Mouse (Mus musculus) neural tube, embryonic 14.5 days (tissue): ENCODE data around the gene Gm3448. TPM values are rescaled to one million over a fixed set of nuclear protein-coding genes. Genes with fewer than 3 reads are reported as not detected.
"Not testable (repeated sequence)": the region's sequence is repeated elsewhere in the genome, so short reads cannot be mapped to it uniquely, and the experiment has no call there.

Experiments
- ATAC-seq: fragments of 200-750 bp; cut with Nextera tagmentation; 2 replicates; pipeline ENCODE4 v1.8.0; 2017; ENCODE audit warnings: low read depth, mild to moderate bottlenecking, moderate TSS enrichment, moderate library complexity
- H3K27ac ChIP-seq: fragments of 300-500 bp; sonication (generic); 2 replicates; pipeline ENCODE4 v1.5.1; 2014; ENCODE audit warnings: low read depth, mild to moderate bottlenecking, control low read depth, low read length, moderate library complexity, mixed read lengths
- H3K27me3 ChIP-seq: fragments of 300-500 bp; sonication (generic); 2 replicates; pipeline ENCODE4 v1.6.1; 2014; ENCODE audit warnings: low read length; ENCODE audit not compliant: control insufficient read depth, insufficient read depth
- H3K36me3 ChIP-seq: fragments of 300-500 bp; sonication (generic); 2 replicates; pipeline ENCODE4 v1.6.1; 2014; ENCODE audit warnings: low read length, mixed read lengths; ENCODE audit not compliant: control insufficient read depth, insufficient read depth
- H3K4me1 ChIP-seq: fragments of 300-500 bp; sonication (generic); 2 replicates; pipeline ENCODE4 v1.6.1; 2014; ENCODE audit warnings: low read length; ENCODE audit not compliant: control insufficient read depth, insufficient read depth
- H3K4me2 ChIP-seq: fragments of 300-500 bp; sonication (generic); 2 replicates; pipeline ENCODE4 v1.6.1; 2014; ENCODE audit warnings: mild to moderate bottlenecking, low read depth, low read length, control low read depth
- H3K4me3 ChIP-seq: fragments of 300-500 bp; sonication (generic); 2 replicates; pipeline ENCODE4 v1.5.1; 2014; ENCODE audit warnings: low read depth, low read length, control low read depth, mixed read lengths
- H3K9ac ChIP-seq: fragments of 300-500 bp; sonication (generic); replicated peaks from 2 replicates; pipeline ENCODE4 v1.6.1; 2014; ENCODE audit warnings: low read depth, mild to moderate bottlenecking, control low read depth, low read length, mixed read lengths
- H3K9me3 ChIP-seq: fragments of 300-500 bp; sonication (generic); 2 replicates; pipeline ENCODE4 v1.6.1; 2016; ENCODE audit warnings: low read length; ENCODE audit not compliant: control insufficient read depth
- WGBS: fragments of 180-500 bp; shearing (Covaris S2); extraction: QIAGEN DNeasy Blood & Tissue Kit; methylation state at CpG from one replicate; pipeline ENCODE4 v1.1.7; 2014; 5-methylcytosine and 5-hydroxymethylcytosine counted together
- polyA plus RNA-seq: library from polyadenylated mRNA; unstranded; fragments of >200 nt; fragmentation: Nextera tagmentation; extraction: Ambion mirVana; gene quantifications from 2 replicates; pipeline ENCODE4 v1.2.1, GENCODE M21; 2014

Gene Gm3448
- polyA plus RNA-seq, 1 experiment from 2014 or later = 4.2 TPM

GRCm38 (mm10) chr17:14977718-14978361 lies 63.5 kb downstream of the Gm3448 start:
- not testable (repeated sequence) for H3K4me1 ChIP-seq, H3K4me3 ChIP-seq, ATAC-seq, H3K36me3 ChIP-seq, H3K27ac ChIP-seq, H3K4me2 ChIP-seq, H3K27me3 ChIP-seq, H3K9ac ChIP-seq, H3K9me3 ChIP-seq
- WGBS = 5% methylated on average over 4 of the region's 7 CpGs

- not testable (repeated sequence) for H3K27ac ChIP-seq, H3K9me3 ChIP-seq, ATAC-seq, H3K4me3 ChIP-seq, H3K9ac ChIP-seq, H3K36me3 ChIP-seq, H3K4me2 ChIP-seq, H3K4me1 ChIP-seq, H3K27me3 ChIP-seq
- WGBS = no CpG with 5 or more reads among the region's 6 CpGs
Measured at GRCm38 (mm10) chr17:14968373-14968913, 72.9 kb downstream of the Gm3448 start.

- H3K36me3 ChIP-seq, H3K4me3 ChIP-seq, H3K27me3 ChIP-seq, H3K9ac ChIP-seq, H3K9me3 ChIP-seq, H3K4me1 ChIP-seq, H3K27ac ChIP-seq, H3K4me2 ChIP-seq: not testable (repeated sequence)
- ATAC-seq = peak; percentile 94
- WGBS = no CpG with 5 or more reads among the region's 44 CpGs
Measured at GRCm38 (mm10) chr17:14961557-14962154, 79.7 kb downstream of the Gm3448 start.

DNA sequence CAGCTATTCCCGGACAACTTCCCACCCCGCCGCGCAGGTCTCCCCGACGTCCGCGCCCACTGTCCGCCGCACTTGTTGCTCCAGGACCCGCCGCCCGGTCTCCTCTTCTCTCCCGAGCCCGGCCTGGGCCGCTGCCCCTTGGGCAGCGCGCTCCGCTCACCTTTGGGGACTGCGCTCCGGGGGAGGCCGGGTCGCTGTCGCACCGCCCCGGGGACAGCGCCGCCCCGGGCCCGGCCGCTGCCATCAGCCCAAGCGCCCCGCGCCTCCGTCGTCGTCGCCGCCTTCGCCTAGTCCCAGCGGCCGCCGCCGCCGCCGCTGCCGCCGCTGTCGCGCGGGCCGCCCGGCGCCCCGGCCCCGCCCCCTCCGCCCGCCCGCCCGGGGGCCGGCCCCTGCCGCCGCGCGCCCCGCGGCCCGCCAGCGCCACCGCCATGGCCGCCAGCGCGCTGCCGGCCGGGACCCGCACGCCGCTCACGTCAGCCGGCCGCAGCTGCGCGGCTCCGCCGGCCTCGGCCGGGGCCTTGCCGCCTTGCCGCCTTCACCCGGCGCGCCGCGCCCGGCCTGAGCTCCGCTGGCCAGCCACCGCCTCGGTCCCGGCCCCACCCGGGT lies 80.3 kb downstream of the Gm3448 start, which contains the start of gene Phf10:
Phf10 (minus strand) TSS at position 323 of the 606 bp plus-strand sequence.
- H3K27ac ChIP-seq, H3K4me1 ChIP-seq, H3K27me3 ChIP-seq, H3K36me3 ChIP-seq, H3K9me3 ChIP-seq: not testable (repeated sequence)
- peak within 1 kb of the TSS; percentile 96 for H3K4me2 ChIP-seq
- peak within 1 kb of the TSS; percentile 61 for H3K9ac ChIP-seq
- peak; percentile 82 for ATAC-seq
- H3K4me3 ChIP-seq = peak within 1 kb of the TSS; percentile 56
- WGBS = 0% methylated on average over 10 of the region's 100 CpGs

DNA sequence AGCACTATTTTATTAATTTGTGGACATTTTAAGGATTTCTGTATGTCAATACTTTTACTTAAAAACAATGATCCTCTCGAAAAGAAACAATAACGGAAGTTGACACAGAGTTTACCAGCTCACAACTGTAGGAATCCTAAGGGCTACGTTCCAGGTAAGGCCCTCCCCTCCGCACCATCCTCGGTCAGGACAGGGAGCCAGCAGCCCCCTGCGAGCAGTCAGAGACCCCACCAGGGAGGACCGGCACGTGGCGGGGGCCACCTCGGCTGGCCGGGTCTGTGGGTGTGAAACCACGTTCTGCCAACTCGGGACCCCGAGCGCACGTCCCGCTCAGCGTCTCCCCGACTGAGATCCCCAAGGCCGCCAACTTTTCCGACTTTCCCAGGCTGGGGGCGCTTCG lies 80.8 kb downstream of the Gm3448 start:
- peak overlapping the region; percentile 56 for H3K4me3 ChIP-seq
- ATAC-seq = peak; percentile 7; the same call in 1 of the 2 replicates
- H3K36me3 ChIP-seq = no peaks in the 10 kb centered on the region
- H3K4me1 ChIP-seq = peaks cover 6% of the 10 kb centered on the region
- H3K27me3 ChIP-seq = no peaks in the 10 kb centered on the region
- peak overlapping the region; percentile 61; the same call in 1 of the 2 replicates for H3K9ac ChIP-seq
- H3K9me3 ChIP-seq = no peaks in the 10 kb centered on the region
- peak overlapping the region; percentile 96 for H3K4me2 ChIP-seq
- WGBS = under 1% methylated on average over 16 of the region's 23 CpGs
- H3K27ac ChIP-seq = no peak overlapping the region

DNA sequence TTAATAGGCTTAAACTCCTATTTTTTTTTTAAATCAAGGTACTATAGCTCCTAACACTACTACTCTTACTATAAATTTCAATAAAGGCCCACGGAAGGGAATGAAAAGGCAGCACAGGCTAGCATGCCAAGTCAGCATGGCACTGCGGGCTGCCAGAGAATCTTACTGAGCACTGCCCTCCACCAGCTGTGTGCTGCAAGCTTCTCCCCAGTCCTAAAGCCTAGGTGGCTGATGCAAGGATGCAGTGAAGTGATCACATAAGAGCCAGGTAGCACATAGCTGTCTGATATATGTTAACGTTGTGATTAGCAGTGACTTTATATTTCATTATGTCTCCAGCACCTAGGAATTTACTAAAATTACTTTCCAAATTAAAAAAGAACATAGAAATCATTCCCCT lies 81.4 kb downstream of the Gm3448 start:
- peak overlapping the region; percentile 41; the same call in 1 of the 2 replicates for H3K4me2 ChIP-seq
- H3K9me3 ChIP-seq = no peaks in the 10 kb centered on the region
- ATAC-seq = no peak
- no peak overlapping the region for H3K27ac ChIP-seq
- 13% methylated on average over 3 of the region's 3 CpGs for WGBS
- peak overlapping the region; percentile 14 for H3K4me3 ChIP-seq
- no peaks in the 10 kb centered on the region for H3K36me3 ChIP-seq
- no peak overlapping the region for H3K9ac ChIP-seq
- H3K4me1 ChIP-seq = peaks cover 6% of the 10 kb centered on the region
- H3K27me3 ChIP-seq = no peaks in the 10 kb centered on the region

DNA sequence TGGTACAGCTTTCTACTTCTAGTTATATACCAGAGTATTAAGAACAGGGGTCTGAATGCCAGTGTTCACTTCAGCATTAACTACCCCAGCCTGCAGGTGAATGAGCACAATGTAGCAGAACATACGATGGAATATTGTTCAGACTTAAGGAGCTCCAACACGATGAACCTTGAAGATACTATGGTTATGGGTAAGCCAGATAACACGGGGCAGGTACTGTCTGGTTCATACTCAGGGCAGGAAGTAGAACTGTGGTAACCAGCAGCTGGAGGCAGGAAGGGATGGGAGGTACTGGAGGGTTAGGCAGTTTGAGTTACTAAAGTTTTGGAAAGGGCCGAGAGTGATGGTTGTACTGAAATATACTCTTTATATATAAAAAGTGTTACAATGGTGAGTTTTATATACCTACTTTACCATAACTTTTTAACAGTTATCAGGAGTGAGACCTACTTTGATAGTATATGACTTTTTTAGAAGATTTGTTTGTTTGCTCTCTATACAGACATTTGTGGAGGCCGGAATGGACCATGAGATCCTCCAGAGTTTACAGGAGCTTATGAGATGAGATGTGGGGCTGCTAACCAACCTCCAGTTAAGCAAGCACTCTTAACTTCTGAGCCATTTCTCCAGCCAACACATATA lies 82.5 kb downstream of the Gm3448 start:
- H3K9me3 ChIP-seq = no peaks in the 10 kb centered on the region

DNA sequence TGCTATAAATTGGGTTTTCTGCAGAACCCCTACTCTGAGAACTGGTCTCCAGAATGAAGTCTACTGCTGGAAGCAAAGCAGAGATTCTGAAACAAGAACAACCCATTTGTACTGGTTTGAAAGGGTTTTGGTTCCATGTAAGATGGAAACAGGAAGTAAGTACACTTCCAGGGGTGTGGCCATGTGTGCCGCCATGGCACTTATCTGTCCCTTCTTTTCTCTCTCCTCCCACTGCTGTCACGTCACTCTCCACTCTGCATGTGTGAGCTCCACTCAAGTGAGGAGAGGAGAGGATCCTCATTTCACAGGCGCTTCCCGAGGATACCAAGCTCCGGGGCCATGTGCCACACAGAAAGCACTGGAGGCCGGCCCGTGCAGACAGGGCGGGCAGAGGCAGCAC lies 87.9 kb downstream of the Gm3448 start:
- no peaks in the 10 kb centered on the region for H3K27me3 ChIP-seq

More for the DNA sequence above, 82.5 kb downstream of the Gm3448 start:
- no peak overlapping the region for H3K9ac ChIP-seq
- no peak overlapping the region for H3K4me2 ChIP-seq
- no peak overlapping the region for H3K4me3 ChIP-seq
- H3K27me3 ChIP-seq = no peaks in the 10 kb centered on the region
- H3K36me3 ChIP-seq = peaks cover 7% of the 10 kb centered on the region
- WGBS = 90% methylated on average over 5 of the region's 5 CpGs
- no peak overlapping the region for H3K27ac ChIP-seq
- peaks cover 6% of the 10 kb centered on the region for H3K4me1 ChIP-seq
- no peak for ATAC-seq

More for the DNA sequence above, 87.9 kb downstream of the Gm3448 start:
- Histone ChIP-seq H3K9me3 (no peaks in the 10 kb centered on the region), H3K4me1 (no peaks in the 10 kb centered on the region), H3K36me3 (peaks cover 38% of the 10 kb centered on the region), H3K4me2 (no peak overlapping the region), H3K4me3 (no peak overlapping the region), H3K27ac (no peak overlapping the region), H3K9ac (no peak overlapping the region)
- 90% methylated on average over 8 of the region's 8 CpGs for WGBS
- no peak for ATAC-seq
